Mouse (Mus musculus): ENCODE results near the gene Arid3b.

Gene Arid3b

DNA sequence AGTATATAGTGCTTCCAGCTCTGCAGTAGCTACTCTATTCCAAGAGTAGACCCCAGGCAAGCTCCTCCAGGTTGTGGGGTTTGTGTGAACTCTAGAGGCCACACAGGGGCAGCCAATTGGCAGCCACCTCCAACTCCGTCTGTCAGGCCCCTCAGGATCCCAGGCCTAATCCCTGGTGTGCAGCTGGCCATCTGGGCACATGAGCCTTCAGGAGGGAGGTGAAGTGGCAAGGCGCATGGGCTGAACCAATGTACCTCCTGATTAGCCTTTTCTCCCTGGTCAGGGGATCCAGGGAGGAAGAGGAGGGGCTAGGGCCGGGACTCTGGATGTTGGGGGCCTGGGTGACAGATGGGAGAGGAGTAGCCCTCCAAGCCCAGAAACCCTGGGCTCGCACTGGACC is 60.9 kb downstream of the Arid3b start:
- no peak for ATAC-seq (ENCODE audit: low TSS enrichment)

DNA sequence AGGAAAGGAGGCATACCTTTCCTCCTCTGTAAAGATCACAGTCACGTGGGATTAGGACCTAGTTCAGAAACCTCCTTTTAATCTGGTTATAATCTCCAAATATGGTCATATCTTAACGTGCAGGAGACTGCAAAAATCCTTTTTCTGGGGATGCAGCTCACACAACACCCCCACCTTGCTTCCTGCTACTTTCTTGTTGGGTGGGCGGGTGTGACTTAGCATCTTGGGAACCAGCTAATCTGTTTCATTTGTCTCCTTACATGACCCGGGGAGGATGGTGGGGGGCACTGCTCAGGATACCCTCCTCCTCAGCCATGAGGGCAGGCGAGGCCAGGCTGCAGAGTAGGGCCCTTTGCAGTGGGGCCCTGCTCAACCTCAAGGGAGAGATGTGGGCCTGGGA is 61.6 kb downstream of the Arid3b start:
- peak; percentile 85 for ATAC-seq (ENCODE audit: low TSS enrichment)

DNA sequence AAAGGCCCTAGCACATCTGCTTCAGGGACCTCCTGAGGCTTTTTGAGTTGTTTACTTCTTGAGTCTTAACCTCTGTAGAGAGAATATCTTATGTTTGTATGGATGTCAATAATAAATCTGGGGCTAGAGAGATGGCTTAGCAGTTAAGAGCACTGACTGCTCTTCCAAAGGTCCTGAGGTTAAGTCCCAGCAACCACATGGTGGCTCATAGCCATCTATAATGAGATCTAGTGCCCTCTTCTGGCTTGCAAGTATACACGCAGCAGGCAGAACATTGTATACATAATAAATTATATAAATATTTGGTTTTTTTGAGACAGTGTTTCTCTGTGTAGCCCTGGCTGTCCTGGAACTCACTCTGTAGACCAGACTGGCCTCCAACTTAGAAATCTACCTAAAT is 62.4 kb downstream of the Arid3b start:
- ATAC-seq (ENCODE audit: low TSS enrichment): no peak

DNA sequence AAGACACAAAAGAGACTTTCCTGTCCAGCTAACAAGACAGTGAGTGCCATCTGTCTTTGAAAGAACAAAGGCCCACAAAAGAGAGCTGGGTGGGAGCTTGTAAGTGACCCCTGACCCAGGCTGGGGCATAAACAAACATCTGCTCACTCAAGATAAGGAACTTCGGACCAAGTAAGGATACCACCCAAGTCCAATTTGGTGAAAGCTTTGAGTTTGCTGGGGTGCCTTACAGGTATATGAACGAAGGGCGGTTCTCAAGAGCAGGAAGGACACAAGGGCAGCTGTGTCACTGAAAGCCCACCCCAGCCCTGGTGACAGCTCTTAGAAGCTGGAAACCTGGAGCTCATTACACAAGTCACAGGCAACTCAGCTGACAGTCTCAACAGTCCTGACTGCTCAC is 62.8 kb downstream of the Arid3b start:
- no peak for ATAC-seq (ENCODE audit: low TSS enrichment)

DNA sequence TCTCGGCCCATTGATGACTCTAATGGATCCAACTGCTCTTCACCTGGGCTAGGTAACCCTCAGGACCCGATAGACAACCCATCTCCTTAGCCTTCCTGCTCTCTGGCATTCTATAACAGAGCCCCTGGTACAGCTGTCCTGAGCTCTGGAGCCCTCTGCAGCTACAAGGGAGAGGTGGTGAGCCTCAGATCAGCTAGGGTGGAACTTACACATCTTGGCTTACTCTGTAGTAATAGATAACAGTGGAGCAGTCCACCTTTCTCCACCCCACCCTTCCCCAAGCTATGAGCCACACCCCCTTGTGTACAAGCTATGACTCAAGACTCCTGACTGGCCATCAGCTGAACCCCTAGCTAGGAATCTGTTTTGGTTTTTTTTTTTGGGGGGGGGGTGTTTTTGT is 65.8 kb downstream of the Arid3b start:
- no peak for ATAC-seq (ENCODE audit: low TSS enrichment)

DNA sequence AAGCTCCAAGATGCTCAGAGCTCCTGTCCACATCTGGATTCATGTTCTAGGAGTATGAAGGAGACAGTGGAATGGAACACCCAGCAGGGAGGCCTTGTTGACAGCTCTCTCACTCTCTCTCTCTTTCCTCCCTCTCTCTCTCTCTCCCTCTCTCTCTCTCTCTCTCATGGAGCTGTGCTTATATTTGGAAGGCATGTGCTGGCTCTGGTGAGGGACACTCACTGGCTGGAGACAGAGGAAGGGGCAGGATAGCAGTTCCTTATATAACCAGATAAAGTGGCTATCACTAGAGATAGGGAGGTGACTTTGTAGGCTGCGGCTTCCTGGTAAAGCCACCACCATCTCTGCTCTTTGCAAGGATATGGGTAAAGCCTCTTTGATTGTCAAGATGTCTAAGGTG is 66.4 kb downstream of the Arid3b start:
- ATAC-seq (ENCODE audit: low TSS enrichment): no peak

DNA sequence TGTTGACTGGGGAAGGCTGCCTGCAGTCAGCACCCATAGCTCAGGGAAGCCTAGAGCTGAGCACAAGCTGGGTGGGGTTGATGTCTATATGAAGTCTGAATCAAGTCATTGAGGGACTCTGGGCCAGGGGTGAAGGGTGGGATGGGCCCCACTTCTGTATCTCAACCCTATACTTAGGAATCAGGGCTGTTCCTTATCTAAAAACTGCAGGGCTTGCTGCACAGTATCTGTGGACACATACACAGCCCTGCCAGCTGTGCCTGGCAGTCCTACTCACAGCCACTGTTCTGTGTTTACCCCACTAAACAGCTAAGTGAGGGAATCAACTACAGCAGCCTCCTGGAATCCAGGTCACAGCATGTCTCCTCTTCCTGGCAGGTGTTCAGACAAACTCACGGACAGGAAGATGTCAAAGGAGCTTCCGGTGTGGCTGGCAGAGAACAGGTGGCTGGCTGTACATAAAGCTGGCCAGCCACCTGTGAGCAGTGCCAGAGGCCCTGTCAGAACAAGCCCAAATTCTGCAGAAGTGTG is 67.0 kb downstream of the Arid3b start:
- ATAC-seq (ENCODE audit: low TSS enrichment): no peak

DNA sequence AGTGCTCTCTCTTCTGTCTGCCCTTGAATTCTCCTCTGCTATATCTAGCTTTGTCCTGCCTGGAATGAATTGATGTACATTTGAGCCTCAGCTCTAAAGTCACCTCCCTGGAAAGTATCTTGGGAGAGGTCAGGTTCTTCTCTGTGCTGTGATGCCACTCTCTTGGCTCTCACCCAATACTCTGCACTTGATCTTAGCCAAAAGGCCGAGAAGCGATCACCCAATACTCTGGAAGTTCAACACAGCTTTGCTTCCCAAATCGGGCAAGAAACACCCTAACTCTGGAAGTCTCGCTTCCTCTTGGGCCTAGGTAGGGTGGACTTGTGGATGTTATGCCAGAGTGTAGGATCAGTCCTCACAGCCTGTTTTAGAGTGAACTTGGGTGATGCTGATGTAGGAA is 69.4 kb downstream of the Arid3b start:
- ATAC-seq (ENCODE audit: low TSS enrichment): no peak

DNA sequence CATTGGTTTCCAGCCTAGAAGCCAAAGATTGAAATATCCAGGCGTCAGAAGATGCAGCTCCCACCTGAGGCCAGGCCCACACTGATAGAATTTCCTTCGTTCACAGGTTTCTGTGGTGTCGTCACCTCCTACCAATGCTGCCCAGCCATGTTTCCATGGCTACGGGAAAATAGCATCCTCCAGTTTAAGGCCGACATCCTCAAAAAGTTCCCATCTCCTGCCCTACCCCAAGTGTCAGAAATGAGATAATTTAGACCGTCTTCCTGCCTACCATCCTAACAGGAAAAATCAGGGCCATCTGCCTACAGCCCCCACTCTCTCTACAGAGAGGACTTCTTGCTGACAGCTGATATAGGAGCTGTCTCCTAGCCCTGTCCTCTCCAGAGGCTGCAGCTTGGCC is 70.2 kb downstream of the Arid3b start:
- ATAC-seq (ENCODE audit: low TSS enrichment): peak; percentile 25

DNA sequence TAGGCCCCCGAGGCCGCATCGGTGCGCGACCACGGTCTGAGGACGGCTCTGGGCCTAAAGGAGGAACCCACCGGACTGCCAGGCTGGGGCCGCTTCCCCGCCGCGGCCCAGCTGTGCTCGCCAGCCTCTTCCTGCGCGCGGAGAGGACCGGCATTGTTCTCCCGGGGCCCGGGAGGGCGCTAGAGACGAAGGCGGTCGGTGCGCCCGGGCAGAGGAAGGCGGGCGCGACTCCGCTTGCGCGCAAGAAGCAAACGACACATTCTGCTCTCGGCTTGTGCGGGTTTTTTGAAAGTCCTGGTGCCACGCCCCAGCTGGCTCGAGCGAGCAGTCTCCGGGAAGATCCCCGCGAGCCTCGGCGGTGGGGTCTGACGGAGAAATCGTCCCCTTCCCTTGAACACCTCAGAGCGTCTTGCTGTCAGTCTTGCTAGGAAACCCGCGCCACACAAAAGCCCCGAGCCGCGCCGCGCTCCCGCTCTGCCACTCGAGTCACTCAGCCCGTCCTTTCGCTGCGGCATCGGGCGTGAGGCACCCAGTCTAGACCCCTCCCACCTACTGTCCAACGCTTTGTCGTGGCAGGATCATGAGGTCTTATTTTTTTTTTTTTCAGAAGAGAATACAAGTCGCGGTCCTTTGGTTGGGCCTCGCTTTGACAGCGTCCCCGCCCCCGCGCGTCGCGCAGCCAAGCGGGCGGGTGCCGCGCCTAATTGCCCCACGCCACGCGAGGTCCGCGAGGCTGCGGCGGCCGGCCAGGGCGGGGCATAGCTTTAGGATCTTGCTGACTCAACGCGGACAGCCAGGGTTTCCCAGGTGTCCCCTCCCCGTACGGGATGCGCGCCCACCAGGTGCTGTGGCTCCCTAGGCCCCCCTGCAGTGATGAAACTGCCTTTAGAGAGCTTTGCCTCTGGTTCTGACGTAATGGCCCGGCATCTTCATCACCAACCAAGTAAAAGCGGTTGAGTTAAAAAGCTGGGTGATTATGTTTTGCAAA is 70.9 kb downstream of the Arid3b start, which contains the start of gene Clk3:
Gene Clk3, minus strand, starts transcription at position 497 of the 988 bp plus-strand sequence.
- ATAC-seq (ENCODE audit: low TSS enrichment): peak; percentile 28

DNA sequence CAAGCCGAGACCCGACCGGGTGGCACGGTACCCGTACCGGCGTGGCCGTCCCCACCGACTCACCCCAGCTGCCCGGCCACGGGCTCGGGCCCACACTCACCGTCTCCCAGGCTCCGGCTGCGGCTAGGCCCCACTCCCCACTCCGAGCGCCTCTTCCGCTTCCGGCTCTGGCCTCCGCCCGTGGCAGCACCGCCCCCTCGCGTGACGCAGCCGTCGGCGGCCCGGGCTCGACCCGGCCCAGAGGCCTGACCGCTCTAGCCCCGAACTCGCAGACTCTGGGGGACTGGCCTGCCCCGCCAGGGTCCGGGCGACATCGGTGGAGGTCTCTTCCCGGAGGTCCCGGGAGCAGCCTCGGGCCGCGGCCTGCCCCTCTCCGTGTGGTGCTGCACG is 71.6 kb downstream of the Arid3b start:
- peak; percentile 51 for ATAC-seq (ENCODE audit: low TSS enrichment)

DNA sequence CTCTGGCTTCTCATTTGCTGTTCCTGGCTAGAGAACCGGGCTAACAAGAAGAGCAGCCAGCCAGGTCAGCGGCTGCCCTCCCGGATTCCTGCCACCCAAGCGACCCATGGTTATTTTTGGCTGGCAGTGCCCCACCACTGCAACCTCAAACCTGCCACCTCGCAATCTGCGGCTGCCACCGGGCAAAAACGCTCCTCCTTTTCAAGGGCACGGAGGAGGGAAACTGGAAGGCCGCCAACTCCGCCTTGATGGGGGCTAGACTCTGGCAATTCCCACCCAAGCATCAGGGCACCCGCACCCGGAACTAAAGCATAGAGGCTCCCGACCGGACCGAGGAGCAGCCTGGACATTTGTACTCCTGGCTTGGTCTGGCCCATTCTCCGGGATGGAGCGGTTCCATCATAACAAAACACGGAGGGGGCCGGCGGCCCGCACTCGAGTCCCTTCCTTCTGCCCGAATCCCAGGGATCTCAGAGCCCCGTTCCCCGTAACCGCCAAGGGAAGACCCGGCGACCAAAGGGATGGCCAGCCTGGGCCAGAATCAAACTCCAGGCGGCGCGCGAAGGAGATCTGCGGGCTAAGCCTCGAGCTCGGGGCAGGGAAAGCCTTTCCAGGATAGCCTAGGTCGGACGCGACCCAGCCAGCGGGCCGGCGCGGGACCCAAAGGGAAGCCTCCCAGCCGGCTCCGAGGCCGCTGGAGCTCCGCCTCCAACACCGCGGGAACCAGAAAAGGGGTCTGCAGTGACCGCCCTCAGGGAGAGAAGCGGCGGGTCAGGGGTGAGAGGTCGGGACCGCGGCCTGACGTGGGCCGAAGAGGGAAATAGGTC is 72.2 kb downstream of the Arid3b start:
- ATAC-seq (ENCODE audit: low TSS enrichment): peak; percentile 11

DNA sequence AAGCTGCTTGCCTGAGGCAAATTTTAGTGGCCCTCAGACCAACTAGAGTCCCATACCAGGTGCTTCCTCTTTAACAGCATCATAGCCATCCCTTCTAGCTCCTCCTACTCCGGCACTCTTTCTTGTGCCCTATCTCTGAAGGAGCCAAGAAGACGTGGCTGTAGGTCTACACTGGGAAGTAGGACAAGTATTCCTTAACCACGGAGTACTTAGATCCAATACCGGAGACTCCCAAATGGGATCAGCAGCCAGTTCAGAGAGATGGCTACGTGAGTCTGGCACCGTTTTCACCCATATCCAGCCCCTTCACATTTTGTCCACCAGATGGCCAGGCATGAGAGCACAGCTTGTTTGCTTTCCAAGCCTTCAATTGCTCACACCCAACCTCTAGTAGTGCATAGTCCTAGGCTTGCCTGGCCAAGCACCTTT is 74.0 kb downstream of the Arid3b start:
- no peak for ATAC-seq (ENCODE audit: low TSS enrichment)

DNA sequence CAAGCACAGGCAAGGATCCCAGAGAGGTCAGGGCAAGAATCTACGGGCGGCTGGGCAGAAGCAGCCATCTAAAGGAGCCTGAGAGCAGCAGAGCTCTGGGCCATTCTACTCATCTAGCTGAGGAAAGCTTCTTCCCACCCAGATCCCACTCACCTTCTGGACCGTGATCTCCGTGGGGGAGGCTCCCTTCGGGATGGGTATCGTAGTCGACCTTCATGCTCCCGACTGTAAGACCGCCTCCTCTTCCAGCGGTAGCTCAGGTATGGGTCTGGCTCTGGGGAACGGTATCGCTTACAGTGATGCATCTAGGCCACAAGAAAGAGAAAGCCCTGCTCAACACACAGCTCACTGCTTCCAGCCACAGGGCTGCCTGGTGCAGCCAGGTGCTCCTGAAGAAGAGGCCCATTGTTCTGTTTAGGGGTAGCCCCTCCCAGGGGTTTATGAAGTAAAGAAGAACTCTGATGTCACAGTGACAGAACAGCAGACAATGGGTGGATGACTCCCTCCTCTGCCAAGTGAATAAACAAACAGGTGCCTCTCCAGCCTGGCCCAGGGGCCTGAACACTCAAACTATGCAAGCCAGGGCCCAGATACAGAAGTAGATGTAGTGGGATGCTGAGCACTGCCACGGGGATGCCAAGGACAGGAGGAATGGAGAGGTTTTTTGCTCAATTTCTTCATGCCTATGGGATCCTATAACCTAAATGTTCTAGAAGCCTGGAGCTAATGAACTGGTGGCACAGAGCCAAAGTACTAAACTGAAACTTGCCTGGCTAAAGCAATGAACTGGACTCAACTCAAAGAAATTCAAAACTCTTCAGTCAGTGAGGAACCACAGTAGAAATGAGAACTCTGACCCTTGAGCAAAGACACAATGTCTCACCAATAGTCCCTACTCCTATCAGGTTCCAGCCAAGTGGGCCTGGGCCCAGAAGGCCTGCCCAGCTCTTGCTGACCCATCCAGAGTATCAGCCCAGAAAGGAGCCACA is 74.7 kb downstream of the Arid3b start:
- ATAC-seq (ENCODE audit: low TSS enrichment): no peak

DNA sequence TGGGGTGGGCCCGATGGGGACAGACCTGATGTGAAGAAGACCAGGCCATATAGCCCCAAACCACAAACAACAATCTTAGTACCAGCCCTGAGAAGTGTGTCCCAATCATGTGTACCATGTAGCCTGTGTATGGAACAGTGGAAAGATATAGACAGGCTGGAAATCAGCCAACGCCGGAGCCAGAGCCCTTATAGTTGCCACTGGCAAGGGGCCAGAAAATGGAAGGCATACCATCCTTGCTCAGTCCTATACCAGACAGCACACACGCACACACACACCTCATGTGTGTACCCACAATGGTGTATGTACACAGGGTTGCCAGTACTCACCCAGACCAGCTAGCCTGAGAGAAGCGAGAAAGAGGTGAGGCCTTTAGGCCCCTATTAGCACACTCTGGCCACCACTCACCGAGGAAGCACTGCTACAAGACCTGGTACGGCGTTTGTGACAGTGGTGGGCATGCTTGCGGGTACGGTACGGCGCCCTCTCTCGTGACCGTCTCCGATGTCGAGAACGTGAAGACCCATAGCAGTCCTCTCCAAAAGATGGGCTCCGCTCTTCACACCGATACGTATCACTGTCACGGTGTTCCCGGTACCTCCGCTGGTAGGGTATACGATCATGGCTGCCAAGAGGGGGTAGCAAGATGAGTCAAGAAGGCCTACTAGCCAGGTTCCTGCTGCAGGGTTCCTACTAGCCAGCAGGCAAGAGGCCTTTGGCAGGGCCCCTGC is 76.0 kb downstream of the Arid3b start:
- no peak for ATAC-seq (ENCODE audit: low TSS enrichment)

DNA sequence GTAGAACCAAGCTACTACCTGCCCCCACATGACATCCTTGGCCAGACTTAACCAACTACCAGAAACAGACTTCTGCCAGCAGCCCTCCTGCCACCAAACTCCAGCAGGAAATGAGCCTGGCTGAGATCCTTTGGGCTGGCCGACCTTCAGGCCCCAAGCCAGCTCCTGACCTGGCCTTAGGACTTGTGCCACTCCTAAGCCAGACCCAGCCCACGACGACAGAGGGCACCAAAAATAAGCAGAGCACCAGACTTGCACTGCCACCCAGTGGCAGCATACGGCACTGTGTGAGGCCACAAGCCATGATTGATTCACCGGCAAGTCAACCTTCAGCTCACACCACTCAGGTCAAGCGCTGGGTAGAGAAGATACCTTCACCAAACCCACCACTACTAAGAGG is 77.3 kb downstream of the Arid3b start:
- ATAC-seq (ENCODE audit: low TSS enrichment): no peak

DNA sequence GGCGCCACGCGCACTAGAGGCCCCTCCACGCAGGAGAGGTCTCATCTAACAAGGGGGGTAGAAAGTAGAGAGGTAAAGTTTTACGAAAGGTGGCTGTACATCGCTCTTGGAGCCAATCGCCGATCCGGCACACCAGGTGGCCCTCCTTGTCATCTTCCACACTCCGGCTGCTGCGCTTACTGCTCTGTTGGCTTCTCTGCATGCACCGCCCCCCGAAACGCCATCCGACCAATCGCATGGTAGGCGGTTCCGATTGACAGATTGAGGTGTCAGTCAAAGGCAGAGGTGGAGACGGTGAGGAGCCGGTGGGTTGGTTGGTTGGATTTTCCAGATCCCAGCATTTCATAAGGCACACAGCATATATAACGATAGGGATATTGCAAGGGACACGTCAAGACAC is 78.1 kb downstream of the Arid3b start:
- ATAC-seq (ENCODE audit: low TSS enrichment): peak; percentile 21

DNA sequence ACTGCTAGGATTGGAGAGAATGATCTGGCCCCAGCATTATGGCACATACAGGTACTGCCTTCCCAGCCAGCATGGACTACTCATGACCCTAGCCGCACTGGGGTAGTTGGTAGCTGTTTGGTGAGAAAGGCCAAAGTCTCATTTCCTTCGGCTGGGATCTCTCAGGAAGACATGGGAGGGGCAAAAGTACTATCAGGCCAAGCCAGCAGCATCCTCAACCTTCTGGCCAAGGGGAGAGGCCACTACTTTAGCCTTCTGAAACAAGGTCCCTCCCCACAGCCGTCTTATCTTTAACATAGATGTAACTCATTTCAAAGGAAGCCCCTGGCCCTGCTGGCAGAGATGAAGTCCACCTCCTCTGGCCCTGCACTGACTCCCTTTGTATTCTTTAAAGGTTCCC is 79.0 kb downstream of the Arid3b start:
- ATAC-seq (ENCODE audit: low TSS enrichment): no peak

DNA sequence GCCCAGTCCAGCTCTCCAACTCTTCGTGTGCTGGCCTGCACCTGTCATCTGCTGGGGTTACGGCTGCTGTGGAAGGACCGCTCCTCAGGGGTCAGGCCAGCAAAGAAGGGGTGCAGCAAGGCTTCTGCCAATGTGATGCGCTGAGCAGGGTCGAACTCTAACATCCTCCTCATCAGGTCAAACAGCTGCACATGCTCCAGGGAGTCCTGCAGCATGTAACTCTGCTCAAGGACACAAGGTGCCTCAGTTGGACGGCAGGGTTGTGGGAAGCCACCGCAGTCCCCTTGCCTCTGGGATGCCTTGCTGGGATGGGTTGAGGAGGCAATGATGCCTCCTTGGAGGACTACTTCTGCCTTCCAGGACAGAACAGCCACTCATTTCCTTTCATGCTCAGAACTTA is 85.7 kb downstream of the Arid3b start:
- no peak for ATAC-seq (ENCODE audit: low TSS enrichment)

DNA sequence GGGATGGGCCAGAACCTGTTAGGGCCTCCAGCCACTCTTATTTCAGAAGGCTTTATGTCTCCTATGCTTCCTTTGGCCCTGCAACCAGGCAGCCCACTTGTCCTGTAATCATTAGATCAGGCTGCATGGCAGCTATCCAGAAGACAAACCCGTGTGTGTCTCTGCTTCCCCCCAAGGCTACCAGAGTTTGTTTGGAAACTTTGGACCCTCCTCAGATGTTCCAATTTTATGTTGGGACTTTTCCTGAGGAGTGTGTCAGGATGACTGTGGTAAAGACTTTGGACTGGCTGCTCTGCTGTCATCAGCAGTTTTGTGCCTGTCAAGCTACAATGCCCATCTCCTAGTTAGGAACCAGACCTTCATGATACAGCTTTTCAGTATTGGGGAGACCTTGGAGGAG is 87.8 kb downstream of the Arid3b start:
- no peak for ATAC-seq (ENCODE audit: low TSS enrichment)

DNA sequence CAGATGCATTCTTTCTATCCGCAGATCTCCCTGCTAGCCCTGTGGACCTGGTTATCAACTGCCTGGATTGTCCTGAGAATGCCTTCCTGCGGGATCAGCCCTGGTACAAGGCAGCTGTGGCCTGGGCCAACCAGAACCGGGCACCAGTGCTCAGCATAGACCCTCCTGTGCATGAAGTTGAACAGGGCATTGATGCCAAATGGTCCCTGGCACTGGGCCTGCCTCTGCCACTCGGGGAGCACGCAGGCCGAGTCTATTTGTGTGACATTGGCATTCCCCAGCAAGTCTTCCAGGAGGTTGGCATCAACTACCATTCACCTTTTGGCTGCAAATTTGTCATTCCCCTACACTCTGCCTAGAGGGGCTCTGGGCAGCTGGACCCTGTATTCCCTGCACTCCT is 88.5 kb downstream of the Arid3b start:
- ATAC-seq (ENCODE audit: low TSS enrichment): no peak
